Mouse (Mus musculus) CD4-positive, CD25-positive, alpha-beta regulatory T cell, adult 2 months (primary cell): ENCODE results near the gene Olfml2a.

ENCODE experiments used
- DNase-seq: peaks from one replicate; pipeline ENCODE4 v3.0.0-alpha.2; 2012; ENCODE audit warnings: low read depth, low spot score

Olfml2a gene

GRCm38 (mm10) chr2:39011264-39011663, 79.5 kb downstream of the Olfml2a start:
- no peak for DNase-seq

GRCm38 (mm10) chr2:39011971-39012370, 80.2 kb downstream of the Olfml2a start:
- no peak for DNase-seq

GRCm38 (mm10) chr2:39012768-39013279, 81.0 kb downstream of the Olfml2a start:
- DNase-seq, result no peak
